Mouse (Mus musculus) bone marrow, adult 2 months (tissue): ENCODE measurements around the gene Bcl7a.

Source experiments
- CTCF ChIP-seq: fragments of 200-500 bp; IDR thresholded peaks from 2 replicates; pipeline ENCODE4 v1.5.1; 2011; ENCODE audit warnings: low read length, control low read depth; ENCODE audit not compliant: control insufficient read depth, insufficient read depth
- POLR2A ChIP-seq: fragments of 200-500 bp; IDR thresholded peaks from 2 replicates; pipeline ENCODE4 v1.6.1; 2011; ENCODE audit warnings: low read depth, mild to moderate bottlenecking, control low read depth, low read length, borderline replicate concordance; ENCODE audit not compliant: control insufficient read depth

GRCm38 (mm10) chr5:123296224-123296806, 47.3 kb upstream of the Bcl7a start:
- peak; percentile 53; the same call in 1 of the 2 replicates for TF ChIP-seq CTCF
- no peak for TF ChIP-seq POLR2A
